Mouse (Mus musculus): ENCODE results near the gene Rin2.

DNA sequence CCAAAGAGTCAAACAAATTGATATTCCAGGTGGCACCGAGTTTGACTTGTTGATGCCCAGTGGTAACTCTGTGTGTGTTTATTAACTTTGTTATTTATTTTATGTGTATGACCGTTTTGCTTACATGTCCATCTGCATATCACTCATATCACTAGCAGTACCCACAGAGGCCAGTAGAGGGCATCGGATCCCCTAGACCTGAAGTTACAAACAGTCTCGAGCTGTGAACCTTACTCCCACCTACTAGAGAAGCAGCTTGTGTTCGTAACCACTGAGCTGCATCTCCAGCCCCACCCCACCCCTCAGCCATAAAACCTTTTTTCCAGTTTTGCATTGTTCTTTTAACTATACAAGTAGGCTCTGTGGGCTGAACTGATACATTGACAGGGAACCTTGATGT lies 135.7 kb downstream of the Rin2 start:
- no peak for TF ChIP-seq CTCF (IDR thresholded peaks at IDR 0.05; ENCODE audit: low read depth, low read length)
- TF ChIP-seq GATA2 (IDR thresholded peaks at IDR 0.05; ENCODE audit: borderline replicate concordance, low read depth, low read length), result no peak

Data from G1E (cell line).